Mouse (Mus musculus): Measurements from ENCODE around the gene 1600012H06Rik. TPM values are rescaled to one million over a fixed set of nuclear protein-coding genes. Genes with fewer than 3 reads are reported as not detected.

Gene 1600012H06Rik
- polyA plus RNA-seq (2012; rRNA removed) = 5.8 TPM in 2 replicates

GRCm38 (mm10) chr17:14943009-14943728 lies at the start of gene 1600012H06Rik, which contains the start of gene Wdr27:
1600012H06Rik (plus strand) TSS chr17:14943184.
Wdr27 (minus strand) TSS chr17:14943158.

GRCm38 (mm10) chr17:14960951-14961556 lies 18.1 kb downstream of the 1600012H06Rik start, which contains the start of gene Phf10:
Phf10 (minus strand) TSS chr17:14961273.

GRCm38 (mm10) chr17:14978362-14979038 lies 35.5 kb downstream of the 1600012H06Rik start, which contains the start of the genes 9030025P20Rik and Gm3417:
9030025P20Rik (plus strand) TSS chr17:14978468.
Gm3417 (minus strand) TSS chr17:14978790.

Other genes starting within 250 kb of the 1600012H06Rik start
- 2.1 and 2.7 TPM in 2 replicates for gene Thbs2, start 248.9 kb upstream of the 1600012H06Rik start, polyA plus RNA-seq (2012; rRNA removed)
- gene Wdr27, start within 50 bp of the 1600012H06Rik start, polyA plus RNA-seq (2012; rRNA removed) = 1.7 and 2.5 TPM in 2 replicates
- 2.9 and 3.9 TPM in 2 replicates for gene Phf10, start 18.1 kb downstream of the 1600012H06Rik start, polyA plus RNA-seq (2012; rRNA removed)
- 1.5 and 3.6 TPM in 2 replicates for gene 9030025P20Rik, start 35.3 kb downstream of the 1600012H06Rik start, polyA plus RNA-seq (2012; rRNA removed)
- 0.37 TPM in 1 of 2 replicates, not detected in the other for gene Gm3417, start 35.6 kb downstream of the 1600012H06Rik start, polyA plus RNA-seq (2012; rRNA removed)
- gene Gm3435, start 67.0 kb downstream of the 1600012H06Rik start, polyA plus RNA-seq (2012; rRNA removed) = 0.11 TPM in 1 of 2 replicates, not detected in the other
- 8.9 and 11.3 TPM in 2 replicates for gene Ermard, start 98.0 kb downstream of the 1600012H06Rik start, polyA plus RNA-seq (2012; rRNA removed)
- not detected in 2 replicates for gene Tcte3, start 98.3 kb downstream of the 1600012H06Rik start, polyA plus RNA-seq (2012; rRNA removed)
- 0.09 and 0.12 TPM in 2 replicates for gene Gm3448, start 98.4 kb downstream of the 1600012H06Rik start, polyA plus RNA-seq (2012; rRNA removed)